Mouse (Mus musculus) urinary bladder, postnatal 10 days (tissue): Measurements from ENCODE around the gene Ppp1r14c.

Source experiments
- DNase-seq: peaks from one replicate; pipeline ENCODE4 v3.0.0; 2022; ENCODE audit warnings: low spot score

Gene Ppp1r14c

DNA sequence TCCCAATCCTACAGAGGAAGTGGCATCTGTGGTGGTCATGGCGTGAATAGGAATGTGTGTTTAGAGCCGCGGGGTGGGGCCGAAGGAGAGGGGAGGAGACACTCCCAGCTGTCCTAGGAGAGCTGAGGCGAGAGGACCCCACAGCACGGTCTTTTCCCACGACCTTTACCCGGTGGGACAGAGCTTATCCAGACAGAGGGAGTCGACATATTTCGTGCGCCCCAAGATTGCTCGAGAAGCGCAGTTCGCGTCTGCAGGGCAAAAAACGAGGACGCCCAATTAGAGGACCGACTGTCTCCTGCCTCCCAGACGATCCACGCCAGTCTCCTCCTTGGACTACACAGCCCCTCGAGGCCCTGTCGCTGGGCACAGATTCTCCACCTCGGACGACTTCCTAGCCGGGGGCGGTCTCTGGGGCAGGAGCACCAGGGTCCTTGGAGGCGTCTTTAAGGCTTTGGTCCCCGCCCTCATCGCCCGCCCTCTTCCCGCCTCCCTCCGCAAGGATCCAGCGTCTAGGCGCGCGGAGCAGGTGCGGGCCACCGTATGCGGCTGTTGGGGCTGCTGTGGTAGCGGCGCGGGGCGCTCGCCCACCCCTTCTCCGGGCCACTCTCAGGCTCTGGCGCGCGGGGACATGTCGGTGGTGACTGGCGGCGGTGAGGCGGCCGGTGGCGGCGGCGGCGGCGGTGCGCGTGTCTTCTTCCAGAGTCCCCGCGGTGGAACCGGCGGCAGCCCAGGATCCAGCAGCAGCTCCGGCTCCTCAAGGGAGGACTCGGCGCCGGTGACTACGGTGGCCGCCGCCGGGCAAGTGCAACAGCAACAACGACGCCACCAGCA, at the start of gene Ppp1r14c:
Gene Ppp1r14c (plus strand): TSS at position 22 of the 834 bp plus-strand sequence.
- no peak for DNase-seq

DNA sequence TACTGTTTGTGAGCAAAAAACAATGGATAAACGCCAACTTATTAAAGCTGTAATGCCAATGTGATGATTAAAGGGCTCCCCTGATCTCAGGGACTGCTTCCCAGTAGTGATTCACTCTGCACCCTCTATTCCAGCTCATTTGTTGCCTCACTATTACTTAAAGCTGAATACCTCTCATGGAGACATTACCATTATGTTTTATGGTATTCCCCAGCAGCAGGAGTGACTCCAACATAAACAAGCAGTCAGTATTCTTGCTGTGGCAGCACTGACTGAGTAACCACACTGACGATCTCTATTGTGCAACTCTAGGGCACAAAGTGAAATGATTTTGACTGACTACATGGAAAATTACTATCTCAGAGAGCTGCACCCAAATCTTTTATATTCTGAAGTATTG, 44.5 kb upstream of the Ppp1r14c start:
- DNase-seq: no peak

DNA sequence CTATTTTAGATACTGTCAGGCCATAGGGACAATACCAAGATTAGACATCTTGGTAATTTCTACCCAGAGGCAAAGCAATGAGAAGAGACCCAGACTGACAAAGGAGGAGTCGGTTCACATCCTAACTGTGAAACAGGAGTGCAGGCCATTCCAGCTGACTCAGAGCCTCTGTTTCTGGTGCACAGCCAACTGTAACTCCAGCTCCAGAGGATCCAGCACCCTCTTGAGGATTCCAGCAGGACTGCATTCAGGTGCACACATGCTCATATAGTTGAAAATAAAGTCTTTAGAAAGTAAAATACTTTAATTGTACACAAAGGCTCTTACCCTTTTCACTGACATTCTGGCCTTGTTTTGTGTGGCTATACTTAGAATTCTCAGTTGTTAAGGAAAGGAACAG, 40.4 kb upstream of the Ppp1r14c start:
- no peak for DNase-seq

DNA sequence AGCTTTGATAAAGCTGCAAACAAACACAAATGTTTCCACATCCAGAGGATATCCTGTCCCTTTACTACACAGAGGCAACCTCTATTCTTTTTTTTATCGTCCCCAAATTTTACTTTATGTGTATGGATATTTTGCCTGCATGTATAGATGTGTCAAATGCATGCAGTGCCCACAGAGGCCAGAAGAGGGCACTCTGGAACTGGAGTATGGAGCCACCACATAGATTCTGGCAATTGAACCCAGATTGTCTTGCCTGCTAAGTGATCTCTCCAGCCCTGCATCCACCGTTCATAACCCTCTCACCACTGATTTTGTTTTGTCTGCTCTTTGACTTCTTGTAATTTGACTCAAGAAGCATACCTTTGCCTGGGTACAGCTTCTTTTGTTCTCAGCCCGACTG, 33.0 kb upstream of the Ppp1r14c start:
- peak; percentile 45 for DNase-seq

DNA sequence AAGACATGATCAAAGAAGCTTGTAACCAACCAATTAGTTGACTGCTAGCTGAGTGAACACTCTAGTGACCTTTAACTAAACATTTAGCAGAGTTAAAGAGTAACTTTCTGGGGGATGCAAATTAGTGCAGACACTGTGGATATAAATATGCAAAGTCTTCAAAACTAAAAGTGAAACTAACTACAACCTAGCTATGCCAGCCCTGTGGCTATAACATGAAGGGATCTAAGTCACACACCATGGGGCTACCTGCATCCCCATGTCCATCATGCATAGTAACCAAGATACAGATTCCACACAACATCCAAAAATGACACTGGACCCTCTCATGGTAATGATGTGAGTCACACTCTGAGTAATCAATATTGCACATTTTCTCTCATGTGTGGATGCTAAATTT, 31.3 kb upstream of the Ppp1r14c start:
- DNase-seq: no peak

DNA sequence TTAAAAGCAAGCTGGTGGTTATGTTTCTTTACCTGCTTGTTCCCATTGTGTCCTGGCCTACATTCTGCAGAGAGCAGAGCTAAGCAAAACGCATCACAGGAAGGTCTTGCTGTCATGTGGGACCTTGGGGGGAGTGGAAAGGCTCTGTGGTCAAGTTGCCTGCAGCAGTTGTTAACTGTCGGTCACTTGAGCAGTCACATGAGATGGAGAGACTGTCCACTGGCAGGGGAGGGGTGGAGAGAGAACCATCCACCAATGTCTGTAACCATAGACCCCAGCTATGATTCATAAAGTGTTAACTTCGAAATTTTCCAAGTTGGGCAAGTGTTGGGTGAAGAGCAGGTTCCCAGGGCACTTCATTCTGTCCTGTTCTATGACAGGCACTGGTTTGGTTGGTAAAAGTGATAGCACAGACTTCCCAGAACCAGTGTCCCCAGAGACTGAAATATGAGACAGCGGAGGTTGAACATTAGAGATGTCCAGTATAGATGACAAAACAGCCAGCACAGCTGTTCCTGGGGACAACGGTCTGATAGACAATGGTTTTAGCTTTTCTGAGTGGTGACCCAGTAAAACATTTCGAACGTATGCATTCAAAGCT, 29.0 kb upstream of the Ppp1r14c start:
- no peak for DNase-seq

DNA sequence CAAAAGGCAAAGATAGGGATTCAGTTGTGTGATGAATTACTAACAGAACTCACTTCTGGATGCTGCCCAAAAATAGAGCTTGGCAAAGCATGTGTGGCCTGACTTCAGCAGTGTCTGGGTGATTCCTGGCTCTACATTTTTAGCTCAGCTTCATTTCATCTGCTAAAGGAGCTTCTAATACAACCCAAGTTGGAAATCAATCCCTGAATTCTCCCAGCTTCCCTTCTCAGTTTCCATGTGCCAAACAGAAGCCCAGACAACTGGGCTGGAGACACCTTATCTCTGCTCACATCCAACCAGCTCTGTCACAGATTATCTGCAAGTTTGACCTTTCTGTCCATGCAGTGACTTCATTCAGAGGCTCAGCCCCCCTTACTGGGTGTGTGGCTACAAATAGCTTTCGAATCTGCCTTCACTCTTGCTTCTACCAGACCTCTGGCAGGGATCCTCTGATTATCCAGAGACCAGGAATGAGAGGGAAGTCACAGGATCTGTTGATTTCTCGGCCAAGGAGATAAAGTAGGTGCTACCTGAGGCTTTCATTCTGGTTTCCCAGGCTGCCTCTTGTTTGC, 28.4 kb upstream of the Ppp1r14c start:
- no peak for DNase-seq

DNA sequence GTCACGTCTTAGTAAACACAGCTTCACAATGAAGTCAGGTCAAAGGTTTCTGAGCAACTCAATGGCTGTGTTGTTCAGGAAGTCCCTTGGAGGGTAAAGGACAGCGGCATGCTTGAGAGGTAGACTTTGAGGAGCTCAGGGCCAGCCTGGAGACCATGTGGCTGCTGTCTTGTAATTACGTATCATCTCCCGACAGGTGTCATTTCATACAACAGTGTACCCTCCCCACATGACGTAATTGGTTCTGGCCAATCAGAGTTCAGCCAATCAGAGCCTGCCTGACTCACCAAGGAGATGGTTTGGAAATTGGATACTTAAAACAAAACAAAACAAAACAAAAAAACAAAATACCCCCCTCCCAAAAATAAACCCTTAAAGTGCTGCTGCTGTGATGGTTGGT, 20.2 kb upstream of the Ppp1r14c start:
- no peak for DNase-seq

DNA sequence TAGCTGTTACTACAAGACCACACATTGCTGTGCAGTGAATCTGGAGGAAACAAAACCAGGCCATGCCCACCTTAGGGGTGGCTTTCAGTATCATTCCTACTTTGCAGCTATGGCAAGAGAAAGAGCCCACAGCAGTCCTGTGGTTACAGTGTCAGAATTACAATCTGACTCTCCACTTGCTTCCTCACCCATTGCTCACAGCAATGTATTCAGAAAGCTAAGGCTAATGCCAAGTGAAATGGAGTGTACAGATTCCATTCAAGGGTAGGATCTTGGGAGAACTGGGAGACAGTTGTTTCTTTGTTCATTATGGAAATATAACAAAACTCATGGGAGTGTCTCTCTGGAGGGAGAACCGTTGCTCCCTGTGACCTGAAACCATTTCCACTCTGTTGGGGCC, 6.3 kb upstream of the Ppp1r14c start:
- no peak for DNase-seq

DNA sequence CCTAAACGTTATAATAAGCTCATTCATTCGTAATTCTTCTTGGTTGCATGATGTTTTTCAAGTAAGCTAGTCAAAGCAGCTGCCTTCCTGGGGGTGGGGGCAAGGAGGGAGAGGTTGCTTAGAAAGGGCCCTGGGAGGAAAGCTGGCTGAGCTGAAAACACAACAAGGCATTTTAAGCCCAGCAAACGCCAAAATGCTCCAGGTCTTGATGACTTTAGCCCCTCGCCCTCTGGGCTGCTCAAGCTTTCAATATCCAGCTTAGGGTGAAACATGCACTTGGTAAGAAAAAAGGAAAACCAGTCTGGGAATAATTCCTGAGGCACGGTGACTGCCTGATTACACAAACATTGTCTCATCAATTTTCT, 204 bp upstream of the Ppp1r14c start:
- no peak for DNase-seq

DNA sequence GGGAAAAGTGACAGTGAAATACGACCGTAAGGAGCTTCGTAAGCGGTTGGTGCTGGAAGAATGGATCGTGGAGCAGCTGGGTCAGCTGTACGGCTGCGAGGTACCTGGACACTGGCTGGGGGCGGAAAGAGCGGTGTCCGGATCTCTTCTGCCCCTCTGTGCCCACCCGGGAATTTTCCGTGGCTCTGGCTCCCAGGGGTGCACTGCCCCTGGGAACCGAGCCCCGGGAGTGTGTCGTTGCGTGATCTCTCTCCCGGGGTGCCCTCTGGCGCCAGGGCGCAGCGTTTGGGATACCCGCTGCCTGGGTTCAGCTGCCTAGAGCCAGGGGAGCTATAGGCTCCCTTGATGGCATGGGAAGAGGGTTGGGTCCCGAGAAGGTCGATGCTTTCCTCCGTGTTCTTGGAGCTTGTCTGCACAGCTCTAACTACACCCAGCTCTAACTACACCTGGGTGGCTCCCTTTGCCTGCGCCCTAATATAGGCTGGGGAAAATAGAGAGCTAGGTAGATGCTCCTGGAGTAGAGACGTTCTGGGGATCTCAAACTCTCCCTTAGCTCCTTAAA, 1.1 kb downstream of the Ppp1r14c start:
- no peak for DNase-seq

DNA sequence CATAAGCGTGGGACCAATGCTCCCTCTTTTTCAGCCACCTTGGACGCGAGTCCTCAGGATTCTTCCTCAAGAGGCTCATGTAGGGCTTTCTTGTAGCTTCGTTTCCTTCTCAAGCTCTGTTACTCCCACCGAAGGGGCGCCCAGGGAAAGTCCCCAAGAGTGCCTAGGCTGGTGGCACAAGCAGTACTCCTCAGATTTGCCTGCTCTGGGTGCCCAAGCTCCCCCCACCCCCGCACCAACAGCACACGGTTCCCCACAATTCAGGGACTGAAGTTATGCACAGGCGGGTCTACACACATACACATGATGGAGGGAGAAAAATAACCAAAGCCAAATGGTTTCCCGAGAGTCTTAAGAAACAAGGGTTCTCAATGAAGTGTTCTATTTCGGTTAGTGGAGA, 1.6 kb downstream of the Ppp1r14c start:
- DNase-seq: no peak

DNA sequence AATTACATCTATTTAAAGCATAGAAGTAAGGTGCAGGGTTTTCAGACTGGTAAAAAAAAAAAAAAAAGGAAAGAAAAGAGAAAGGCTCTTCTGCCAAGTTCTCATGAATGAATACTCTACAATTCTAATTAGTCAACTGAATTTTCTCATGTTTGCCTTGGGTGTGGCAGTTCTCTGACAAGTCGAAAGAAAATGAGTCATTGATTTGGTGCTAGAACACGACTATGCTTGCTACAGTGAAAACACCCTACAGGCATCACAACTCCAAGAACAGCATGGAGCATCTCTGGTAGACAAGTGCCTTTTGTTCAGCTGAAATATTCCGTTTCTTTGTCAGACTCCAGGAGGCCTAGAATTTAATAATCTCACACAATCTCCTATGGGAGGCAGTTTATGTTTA, 17.3 kb downstream of the Ppp1r14c start:
- DNase-seq: no peak

DNA sequence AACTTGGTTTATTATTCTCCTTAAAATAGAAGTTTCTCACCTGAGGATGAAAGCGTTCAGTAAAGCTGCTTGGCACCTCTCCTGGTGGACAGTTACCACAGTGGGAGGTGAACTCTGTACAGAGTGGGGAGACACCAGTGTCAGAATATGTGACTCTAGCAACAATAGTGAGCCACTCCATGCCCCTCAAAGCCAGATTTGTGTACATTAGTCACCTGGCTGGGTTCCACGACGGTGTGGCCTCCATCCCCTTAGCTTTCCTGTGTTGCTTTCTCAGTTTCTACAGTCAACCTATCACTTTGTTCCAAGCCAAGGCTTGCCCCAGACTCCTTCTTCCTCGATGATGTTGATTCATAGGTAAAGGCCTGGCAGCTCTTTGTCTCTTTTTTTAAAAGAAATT, 26.4 kb downstream of the Ppp1r14c start:
- DNase-seq: no peak

DNA sequence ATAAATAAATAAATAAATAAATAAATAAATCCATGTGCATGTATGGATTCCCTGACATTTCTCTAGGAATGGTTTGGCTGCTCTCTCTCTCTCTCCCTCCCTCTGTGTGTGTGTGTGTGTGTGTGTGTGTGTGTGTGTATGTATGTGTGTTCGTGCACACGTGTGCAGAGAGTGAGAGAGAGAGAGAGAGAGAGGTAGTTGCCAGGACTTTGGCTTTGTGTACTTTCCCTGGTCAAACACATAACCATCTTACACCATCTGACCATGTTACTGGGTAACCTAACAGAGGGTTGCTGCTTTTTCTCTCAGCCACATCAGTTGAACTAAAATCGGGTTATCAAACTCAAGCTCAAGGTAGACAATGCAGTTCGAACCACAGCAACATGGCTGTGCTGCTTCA, 27.7 kb downstream of the Ppp1r14c start:
- DNase-seq: no peak

DNA sequence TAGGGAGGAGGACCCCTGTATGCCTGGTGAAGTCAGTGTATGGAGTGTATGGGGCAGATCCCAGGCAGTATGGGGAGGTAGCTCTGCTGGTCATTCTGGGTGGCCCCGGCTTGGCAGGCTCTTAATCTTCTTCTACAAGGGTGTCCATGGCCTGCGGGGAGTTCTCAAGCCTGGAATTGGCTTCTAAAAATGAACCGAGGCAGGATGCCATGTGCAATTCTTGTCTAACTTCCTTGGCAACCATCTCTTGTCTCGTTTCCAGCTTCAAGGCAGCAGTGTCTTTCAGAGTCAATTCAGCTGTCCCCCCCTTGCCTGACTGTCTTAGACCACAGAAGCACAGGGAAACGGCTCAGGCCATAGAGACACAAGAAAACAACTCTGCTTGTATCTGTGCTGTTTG, 28.3 kb downstream of the Ppp1r14c start:
- DNase-seq: no peak

DNA sequence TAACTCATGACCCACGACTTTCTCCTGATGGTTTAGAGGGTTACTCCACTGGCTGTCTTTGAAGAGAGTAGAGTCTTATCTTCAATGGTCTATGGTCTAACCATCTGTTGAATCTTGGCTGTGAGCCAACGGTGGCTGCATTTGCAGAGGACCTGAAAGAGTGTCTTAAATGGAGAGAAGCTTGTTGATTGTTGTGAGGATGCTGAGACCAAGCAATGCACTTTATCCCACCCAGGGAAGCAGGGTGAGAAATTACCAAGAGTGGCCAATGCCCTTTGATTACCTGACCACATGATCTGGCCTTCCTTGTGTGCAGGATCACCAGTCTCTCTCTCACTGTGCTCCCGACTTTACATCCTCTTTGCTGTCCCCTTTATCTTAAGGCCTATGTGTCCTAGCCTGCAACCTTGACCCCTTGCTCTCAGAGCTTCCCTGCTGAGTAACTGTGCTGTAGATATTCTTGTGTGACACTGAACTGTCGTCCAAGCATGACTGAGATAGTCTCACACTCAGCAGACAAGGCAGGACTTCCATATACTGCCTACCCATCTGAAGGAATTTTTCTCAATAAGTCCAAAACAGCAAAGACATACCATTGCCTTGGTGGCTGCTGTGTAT, 28.9 kb downstream of the Ppp1r14c start:
- DNase-seq: no peak

DNA sequence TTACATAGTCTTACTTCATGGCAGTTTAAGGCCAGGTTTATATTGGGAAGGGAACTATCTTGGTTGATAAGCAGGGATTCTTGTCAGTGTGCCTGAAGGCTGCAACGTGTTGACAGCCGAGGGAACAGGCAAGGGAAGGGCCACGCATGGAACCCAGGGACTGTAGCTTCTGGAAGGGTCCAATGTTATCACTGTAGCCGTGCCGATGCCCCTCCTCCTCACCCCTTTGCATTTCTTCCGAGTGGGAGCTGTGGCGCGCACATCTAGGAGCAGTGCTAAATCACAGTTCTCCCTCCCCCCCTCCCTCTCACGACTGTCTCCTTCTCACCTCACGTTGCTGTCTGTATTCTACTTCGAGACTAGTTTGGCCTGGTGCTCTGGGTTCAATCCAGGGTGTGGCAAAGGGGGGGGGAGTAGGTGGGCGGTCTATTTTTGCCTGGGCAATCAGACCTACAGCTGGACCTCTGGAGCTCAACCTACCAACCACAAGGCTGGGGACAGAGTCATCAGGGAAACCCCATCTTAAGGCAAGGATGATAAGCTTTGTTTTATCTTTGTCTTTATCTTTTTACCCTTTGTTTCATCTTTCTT, 29.6 kb downstream of the Ppp1r14c start:
- no peak for DNase-seq

DNA sequence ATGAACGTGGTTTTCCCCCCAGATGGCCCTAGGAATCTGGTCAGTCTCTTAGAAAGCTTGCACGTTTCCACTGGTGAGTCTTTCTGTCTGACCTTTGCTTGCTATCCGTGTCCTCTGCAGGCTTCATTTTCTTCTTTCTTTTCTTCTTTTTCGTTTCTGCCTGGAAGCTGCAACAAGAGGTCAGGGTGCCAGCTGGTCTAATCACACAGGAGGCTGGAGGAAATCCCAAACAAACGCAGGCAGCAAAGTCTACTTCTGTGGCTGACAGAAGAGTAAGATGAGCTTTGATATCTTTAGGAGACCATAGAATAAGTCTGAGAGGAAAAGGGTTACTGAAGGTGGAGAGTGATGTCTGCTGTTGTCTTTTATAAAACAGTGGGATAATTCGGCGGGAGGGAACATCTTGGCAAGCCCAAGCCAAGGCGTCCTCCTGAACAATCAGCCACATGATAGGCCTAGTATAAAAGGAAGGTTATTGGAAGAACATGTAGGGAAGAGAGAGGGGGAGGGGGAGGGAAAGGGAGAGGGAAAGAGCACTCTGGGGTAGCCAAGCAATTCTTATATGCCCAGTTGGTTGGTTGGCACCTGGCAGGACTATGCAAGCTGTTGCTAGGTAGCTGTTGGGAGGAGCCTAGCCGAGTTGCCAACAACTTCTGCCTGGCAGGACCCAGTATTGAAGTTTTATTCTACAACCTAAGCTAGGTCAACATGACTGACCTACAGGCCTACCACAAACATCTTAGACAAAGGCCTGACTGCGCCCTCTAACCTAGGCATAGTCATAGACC, 30.3 kb downstream of the Ppp1r14c start:
- DNase-seq: no peak

DNA sequence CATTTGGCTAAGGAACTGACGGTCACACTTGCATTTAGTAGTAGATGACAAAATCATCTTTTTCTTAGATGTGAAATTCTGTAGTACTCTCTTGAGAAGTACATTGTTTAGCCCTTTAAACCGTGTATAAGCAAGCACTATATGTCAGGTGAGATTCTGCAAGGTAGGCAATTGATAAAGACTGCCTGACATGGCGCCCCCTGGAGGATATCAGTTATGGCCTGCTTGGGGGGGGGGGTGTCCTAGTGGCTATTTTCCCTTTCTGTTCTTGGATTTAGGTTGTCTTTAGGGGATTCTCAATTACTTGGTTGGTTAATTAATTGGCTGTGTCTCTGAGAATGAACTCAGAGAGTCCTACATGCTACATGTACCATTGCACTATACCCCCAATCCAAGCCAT, 31.5 kb downstream of the Ppp1r14c start:
- DNase-seq: no peak

DNA sequence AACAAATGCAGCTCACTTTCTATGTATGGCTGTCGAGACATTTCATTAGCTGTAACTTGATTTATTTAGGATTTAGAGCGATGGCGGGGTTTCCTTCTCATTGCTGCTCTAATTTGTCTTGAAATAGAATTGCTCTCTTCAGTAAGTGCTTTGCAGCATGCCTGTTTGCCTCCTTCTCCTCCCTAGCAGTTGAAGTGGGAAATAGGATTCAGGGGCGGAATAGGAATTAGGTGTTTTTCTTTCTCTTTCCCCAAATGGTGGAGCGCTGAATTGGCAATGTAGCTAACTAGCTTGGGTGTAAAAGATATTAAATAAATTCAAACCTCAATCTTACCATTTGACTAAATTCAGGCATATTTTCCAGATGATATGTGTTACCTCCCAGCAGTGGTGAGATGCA, 32.2 kb downstream of the Ppp1r14c start:
- no peak for DNase-seq

DNA sequence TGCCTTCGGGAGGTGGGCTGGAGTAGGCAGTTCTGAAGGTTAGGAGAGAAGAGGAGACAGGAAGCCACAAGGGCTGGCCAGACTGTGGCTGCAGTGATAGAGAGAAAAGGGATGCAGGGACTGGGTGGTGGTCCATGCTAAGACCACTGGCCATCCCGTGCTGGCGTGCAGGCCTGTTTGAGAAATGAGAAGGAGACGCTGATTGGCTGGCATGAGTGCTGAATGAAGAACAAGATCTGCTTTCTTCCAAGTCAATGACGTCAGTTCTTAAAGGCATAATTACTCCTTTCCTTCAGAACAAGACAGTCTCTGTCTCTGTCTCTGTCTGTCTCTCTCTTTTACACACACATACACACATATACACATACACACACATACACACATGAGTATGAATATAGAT, 36.4 kb downstream of the Ppp1r14c start:
- no peak for DNase-seq
